Mouse (Mus musculus) midbrain, embryonic 14.5 days (tissue): ENCODE results near the gene Olfr804. TPM values are rescaled to one million over a fixed set of nuclear protein-coding genes. Genes with fewer than 3 reads are reported as not detected.

Experiments used
- microRNA-seq: library from miRNA; unstranded; fragments of <30 nt; microRNA quantifications from one replicate; pipeline ENCODE4, GENCODE M21; 2016
- polyA plus RNA-seq: library from polyadenylated mRNA; unstranded; fragments of >200 nt; fragmentation: Nextera tagmentation; extraction: Ambion mirVana; gene quantifications from 2 replicates; pipeline ENCODE4 v1.2.1, GENCODE M21; 2014

The Olfr804 gene
- polyA plus RNA-seq, 1 experiment from 2014 or later: not detected

Small RNA genes within 50 kb of the gene (microRNA-seq; reads per million reads assigned to microRNA genes)
- gene Gm24485: not detected

Other genes with a start within 250 kb of the Olfr804 start
- gene Olfr787, start 241.3 kb upstream of the Olfr804 start, polyA plus RNA-seq: not detected in 2 replicates
- not detected in 2 replicates for gene Olfr788, start 232.2 kb upstream of the Olfr804 start, polyA plus RNA-seq
- gene Olfr789, start 218.5 kb upstream of the Olfr804 start, polyA plus RNA-seq: not detected in 2 replicates
- not detected in 2 replicates for gene Olfr790, start 204.7 kb upstream of the Olfr804 start, polyA plus RNA-seq
- gene Olfr791, start 181.4 kb upstream of the Olfr804 start, polyA plus RNA-seq: not detected in 2 replicates
- gene Olfr792, start 164.0 kb upstream of the Olfr804 start, polyA plus RNA-seq: not detected in 2 replicates
- not detected in 2 replicates for gene Olfr794, start 135.6 kb upstream of the Olfr804 start, polyA plus RNA-seq
- not detected in 2 replicates for gene Olfr796, start 90.6 kb upstream of the Olfr804 start, polyA plus RNA-seq
- not detected in 2 replicates for gene Olfr798, start 75.3 kb upstream of the Olfr804 start, polyA plus RNA-seq
- gene Olfr799, start 65.7 kb upstream of the Olfr804 start, polyA plus RNA-seq: not detected in 2 replicates
- not detected in 2 replicates for gene Olfr800, start 45.5 kb upstream of the Olfr804 start, polyA plus RNA-seq
- gene Olfr801, start 29.3 kb upstream of the Olfr804 start, polyA plus RNA-seq: not detected in 2 replicates
- gene Olfr802, start 15.0 kb upstream of the Olfr804 start, polyA plus RNA-seq: 0.04 TPM in 1 of 2 replicates, not detected in the other
- not detected in 2 replicates for gene Olfr803, start 8.9 kb upstream of the Olfr804 start, polyA plus RNA-seq
- gene Olfr805, start 26.2 kb downstream of the Olfr804 start, polyA plus RNA-seq: not detected in 2 replicates
- not detected in 2 replicates for gene Olfr806, start 38.7 kb downstream of the Olfr804 start, polyA plus RNA-seq
- not detected in 2 replicates for gene Olfr807, start 54.6 kb downstream of the Olfr804 start, polyA plus RNA-seq
- not detected in 2 replicates for gene Olfr808, start 62.3 kb downstream of the Olfr804 start, polyA plus RNA-seq
- gene Olfr809, start 71.4 kb downstream of the Olfr804 start, polyA plus RNA-seq: not detected in 2 replicates
- not detected in 2 replicates for gene Olfr810, start 91.7 kb downstream of the Olfr804 start, polyA plus RNA-seq
- not detected in 2 replicates for gene Olfr811, start 101.2 kb downstream of the Olfr804 start, polyA plus RNA-seq
- not detected in 2 replicates for gene Olfr812, start 142.9 kb downstream of the Olfr804 start, polyA plus RNA-seq
- not detected in 2 replicates for gene Olfr813, start 152.2 kb downstream of the Olfr804 start, polyA plus RNA-seq
- gene Olfr814, start 176.6 kb downstream of the Olfr804 start, polyA plus RNA-seq: not detected in 2 replicates
- gene Olfr815, start 202.7 kb downstream of the Olfr804 start, polyA plus RNA-seq: not detected in 2 replicates
- gene Olfr816, start 212.4 kb downstream of the Olfr804 start, polyA plus RNA-seq: not detected in 2 replicates
- not detected in 2 replicates for gene Olfr818, start 245.9 kb downstream of the Olfr804 start, polyA plus RNA-seq